Mouse (Mus musculus) lung, postnatal 0 days (tissue): ENCODE results near the gene Pitx3. TPM values are rescaled to one million over a fixed set of nuclear protein-coding genes. Genes with fewer than 3 reads are reported as not detected.
"Not testable (repeated sequence)": the region's sequence is repeated elsewhere in the genome, so short reads cannot be mapped to it uniquely, and the experiment has no call there.

ENCODE experiments used
- ATAC-seq: fragments of 200-750 bp; cut with Nextera tagmentation; 2 replicates; pipeline ENCODE4 v1.8.0; 2017; ENCODE audit warnings: moderate library complexity
- DNase-seq: peaks from one replicate; pipeline ENCODE4 v3.0.0-alpha.2; 2016; ENCODE audit warnings: low spot score
- H3K27ac ChIP-seq: fragments of 300-500 bp; sonication (generic); 2 replicates; pipeline ENCODE4 v1.5.1; 2014; ENCODE audit warnings: antibody characterized with exemption, mild to moderate bottlenecking, low read length, mixed read lengths
- H3K27me3 ChIP-seq: fragments of 300-500 bp; sonication (generic); replicated peaks from 2 replicates; pipeline ENCODE4 v1.6.1; 2014; ENCODE audit warnings: low read length, mixed read lengths; ENCODE audit not compliant: insufficient read depth
- H3K36me3 ChIP-seq: fragments of 300-500 bp; sonication (generic); 2 replicates; pipeline ENCODE4 v1.6.1; 2014; ENCODE audit warnings: low read length, mixed read lengths; ENCODE audit not compliant: insufficient read depth
- H3K4me1 ChIP-seq: fragments of 300-500 bp; sonication (generic); 2 replicates; pipeline ENCODE4 v1.6.1; 2014; ENCODE audit warnings: antibody characterized with exemption, low read depth, low read length, mixed read lengths; ENCODE audit not compliant: insufficient read depth
- H3K4me2 ChIP-seq: fragments of 300-500 bp; sonication (generic); replicated peaks from 2 replicates; pipeline ENCODE4 v1.6.1; 2014; ENCODE audit warnings: low read depth, mild to moderate bottlenecking, low read length, moderate library complexity, mixed read lengths
- H3K4me3 ChIP-seq: fragments of 300-500 bp; sonication (generic); 2 replicates; pipeline ENCODE4 v1.5.1; 2014; ENCODE audit warnings: low read depth, low read length
- H3K9ac ChIP-seq: fragments of 300-500 bp; sonication (generic); replicated peaks from 2 replicates; pipeline ENCODE4 v1.6.1; 2014; ENCODE audit warnings: low read depth, mild to moderate bottlenecking
- H3K9me3 ChIP-seq: fragments of 300-500 bp; sonication (generic); 2 replicates; pipeline ENCODE4 v1.6.1; 2016; ENCODE audit warnings: low read length, mixed read lengths
- CTCF ChIP-seq: IDR thresholded peaks from 2 replicates; pipeline ENCODE4 v1.5.1; 2016; ENCODE audit warnings: antibody characterized with exemption, mild to moderate bottlenecking
- EP300 ChIP-seq: IDR thresholded peaks from 2 replicates; pipeline ENCODE4 v1.6.1; 2016; ENCODE audit warnings: antibody characterized with exemption, mild to moderate bottlenecking, control low read depth
- WGBS: fragments of 180-500 bp; shearing (Covaris S2); extraction: QIAGEN DNeasy Blood & Tissue Kit; methylation state at CpG from one replicate; pipeline ENCODE4 v1.1.7; 2014; 5-methylcytosine and 5-hydroxymethylcytosine counted together
- polyA plus RNA-seq: library from polyadenylated mRNA; unstranded; fragments of >200 nt; fragmentation: Nextera tagmentation; extraction: Ambion mirVana; gene quantifications from 2 replicates; pipeline ENCODE4 v1.2.1, GENCODE M21; 2015

Pitx3 gene
- polyA plus RNA-seq, 1 experiment from 2014 or later = not detected

- Histone ChIP-seq H3K27ac (no peak overlapping the region), H3K4me3 (peak overlapping the region; percentile 56), H3K9me3 (no peaks in the 10 kb centered on the region), H3K27me3 (peaks cover 38% of the 10 kb centered on the region), H3K4me2 (peak overlapping the region; percentile 99), H3K9ac (peak overlapping the region; percentile 19; the same call in 1 of the 2 replicates), H3K36me3 (no peaks in the 10 kb centered on the region), H3K4me1 (peaks cover 18% of the 10 kb centered on the region; the same call in 1 of the 2 replicates)
- DNase-seq (peak; percentile 46), ATAC-seq (peak; percentile 41)
- 2% methylated on average over 71 of the region's 79 CpGs for WGBS
- TF ChIP-seq CTCF (peak; percentile 53), EP300 (no peak)
Measured at GRCm38 (mm10) chr19:46135789-46136638, 12.1 kb downstream of the Pitx3 start.

DNA sequence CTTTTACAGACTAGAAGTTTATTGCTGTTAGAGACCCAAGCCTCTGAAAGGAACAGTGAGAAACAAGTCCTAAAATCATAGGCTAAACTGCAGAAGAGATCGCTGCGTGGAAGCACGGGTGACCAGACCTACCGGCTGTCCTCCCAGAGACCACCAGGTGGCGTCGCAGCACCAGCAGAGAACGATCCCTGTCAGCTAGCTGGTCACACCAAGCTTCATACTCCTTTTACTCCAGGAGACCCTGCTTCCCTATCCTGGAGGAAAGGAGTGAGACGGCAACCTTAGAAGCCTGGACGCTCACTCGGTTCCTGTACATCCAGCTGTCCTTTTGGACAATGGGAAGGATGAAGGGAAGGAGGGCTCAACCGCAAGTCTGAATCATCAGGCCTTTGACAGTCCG lies 12.8 kb downstream of the Pitx3 start:
- ATAC-seq = peak; percentile 71
- H3K27ac ChIP-seq = no peak overlapping the region
- TF ChIP-seq CTCF = peak; percentile 99
- no peak for TF ChIP-seq EP300
- no peaks in the 10 kb centered on the region for H3K36me3 ChIP-seq
- WGBS = 2% methylated on average over 12 of the region's 12 CpGs
- H3K27me3 ChIP-seq = peaks cover 38% of the 10 kb centered on the region
- H3K9me3 ChIP-seq = no peaks in the 10 kb centered on the region
- DNase-seq = peak; percentile 91
- no peak overlapping the region for H3K9ac ChIP-seq
- peak overlapping the region; percentile 56 for H3K4me3 ChIP-seq
- H3K4me2 ChIP-seq = peak overlapping the region; percentile 99
- peaks cover 18% of the 10 kb centered on the region; the same call in 1 of the 2 replicates for H3K4me1 ChIP-seq

DNA sequence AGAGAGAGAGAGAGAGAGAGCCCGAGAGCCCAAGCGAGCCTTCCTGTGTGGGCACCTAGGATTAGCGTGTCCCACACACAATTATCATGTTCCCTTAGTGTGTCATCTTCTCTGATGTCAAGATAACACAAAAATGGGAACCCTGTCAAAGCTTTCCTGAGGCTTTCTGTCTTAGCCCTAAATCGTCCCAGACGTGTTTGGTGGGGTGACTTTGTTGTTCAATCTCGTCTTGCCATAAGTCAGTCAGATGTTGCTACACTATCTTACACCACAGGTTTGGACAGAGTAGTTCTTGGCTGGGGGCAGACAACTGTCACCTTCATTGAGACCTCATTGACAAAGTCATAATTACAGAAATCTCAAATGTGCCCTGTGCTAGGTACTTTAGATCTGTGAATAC lies 15.5 kb downstream of the Pitx3 start:
- WGBS = 44% methylated on average over 6 of the region's 6 CpGs
- TF ChIP-seq CTCF (no peak), EP300 (no peak)
- Histone ChIP-seq H3K27ac (no peak overlapping the region), H3K36me3 (no peaks in the 10 kb centered on the region), H3K4me1 (peaks cover 18% of the 10 kb centered on the region; the same call in 1 of the 2 replicates), H3K9ac (no peak overlapping the region), H3K4me2 (no peak overlapping the region), H3K4me3 (no peak overlapping the region), H3K9me3 (no peaks in the 10 kb centered on the region), H3K27me3 (peaks cover 38% of the 10 kb centered on the region)
- ATAC-seq = no peak
- peak; percentile 9 for DNase-seq

GRCm38 (mm10) chr19:46131694-46132525 lies 16.2 kb downstream of the Pitx3 start, which contains the start of gene Elovl3:
Gene Elovl3 (plus strand): TSS chr19:46131897.
- Histone ChIP-seq H3K4me3 (peak within 1 kb of the TSS; percentile 28; the same call in 1 of the 2 replicates), H3K36me3 (no peaks in the 10 kb centered on the region), H3K27ac (no peak within 1 kb of the TSS), H3K4me2 (peak within 1 kb of the TSS; percentile 50), H3K4me1 (peaks cover 18% of the 10 kb centered on the region; the same call in 1 of the 2 replicates), H3K27me3 (peaks cover 36% of the 10 kb centered on the region), H3K9me3 (no peaks in the 10 kb centered on the region), H3K9ac (no peak within 1 kb of the TSS)
- TF ChIP-seq EP300 (no peak), CTCF (no peak)
- peak; percentile 72 for DNase-seq
- peak; percentile 76 for ATAC-seq
- whole genome bisulfite sequencing = 3% methylated on average over 31 of the region's 31 CpGs

DNA sequence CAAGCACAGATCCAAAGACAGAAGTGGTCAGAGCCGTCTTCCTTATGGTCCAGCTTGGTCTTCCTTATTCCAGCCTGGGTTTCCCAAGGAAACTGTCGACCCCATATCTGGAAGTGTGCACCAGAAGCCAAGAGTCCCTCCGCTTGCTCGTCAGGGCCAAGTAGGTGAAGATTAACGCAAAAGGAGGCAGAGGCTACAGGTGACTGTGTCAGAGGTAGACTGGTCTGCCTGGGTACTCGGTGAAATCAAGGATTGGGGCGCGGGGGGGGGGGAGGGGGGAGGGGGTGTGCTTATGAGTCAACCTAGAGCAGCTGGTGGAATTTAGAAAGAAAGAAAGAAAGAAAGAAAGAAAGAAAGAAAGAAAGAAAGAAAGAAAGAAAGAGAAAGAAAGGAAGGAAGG lies 16.8 kb downstream of the Pitx3 start:
- H3K36me3 ChIP-seq = no peaks in the 10 kb centered on the region
- TF ChIP-seq EP300 = no peak
- TF ChIP-seq CTCF = no peak
- H3K27me3 ChIP-seq = peaks cover 30% of the 10 kb centered on the region
- no peaks in the 10 kb centered on the region for H3K9me3 ChIP-seq
- peak overlapping the region; percentile 28; the same call in 1 of the 2 replicates for H3K4me3 ChIP-seq
- 7% methylated on average over 7 of the region's 8 CpGs for WGBS
- no peak for DNase-seq
- no peak for ATAC-seq
- H3K27ac ChIP-seq = no peak overlapping the region
- H3K9ac ChIP-seq = no peak overlapping the region
- H3K4me2 ChIP-seq = peak overlapping the region; percentile 50
- H3K4me1 ChIP-seq = peaks cover 13% of the 10 kb centered on the region; the same call in 1 of the 2 replicates

GRCm38 (mm10) chr19:46129737-46130136 lies 18.4 kb downstream of the Pitx3 start:
- H3K27ac ChIP-seq, H3K4me3 ChIP-seq, H3K36me3 ChIP-seq, H3K9ac ChIP-seq, ATAC-seq, H3K9me3 ChIP-seq, H3K4me1 ChIP-seq, DNase-seq, H3K4me2 ChIP-seq: not testable (repeated sequence)
- H3K27me3 ChIP-seq = peaks cover 23% of the 10 kb centered on the region
- WGBS = 78% methylated on average over 6 of the region's 6 CpGs
